Mouse (Mus musculus) intestine, embryonic 15.5 days (tissue): ENCODE results near the gene Acvr2a. TPM values are rescaled to one million over a fixed set of nuclear protein-coding genes. Genes with fewer than 3 reads are reported as not detected.

Source experiments
- ATAC-seq: fragments of 200-750 bp; cut with Nextera tagmentation; 2 replicates; pipeline ENCODE4 v1.8.0; 2017; ENCODE audit warnings: moderate TSS enrichment, moderate library complexity
- H3K27ac ChIP-seq: fragments of 300-500 bp; sonication (generic); 2 replicates; pipeline ENCODE4 v1.5.1; 2015; ENCODE audit warnings: mild to moderate bottlenecking, inconsistent platforms
- H3K27me3 ChIP-seq: fragments of 300-500 bp; sonication (generic); replicated peaks from 2 replicates; pipeline ENCODE4 v1.6.1; 2015; ENCODE audit warnings: inconsistent platforms
- H3K36me3 ChIP-seq: fragments of 300-500 bp; sonication (generic); 2 replicates; pipeline ENCODE4 v1.6.1; 2015; ENCODE audit warnings: inconsistent platforms
- H3K4me1 ChIP-seq: fragments of 300-500 bp; sonication (generic); replicated peaks from 2 replicates; pipeline ENCODE4 v1.6.1; 2015; ENCODE audit warnings: inconsistent platforms
- H3K4me2 ChIP-seq: fragments of 300-500 bp; sonication (generic); replicated peaks from 2 replicates; pipeline ENCODE4 v1.6.1; 2015; ENCODE audit warnings: mild to moderate bottlenecking, inconsistent platforms
- H3K4me3 ChIP-seq: fragments of 300-500 bp; sonication (generic); replicated peaks from 2 replicates; pipeline ENCODE4 v1.5.1; 2015; ENCODE audit warnings: inconsistent platforms
- H3K9ac ChIP-seq: fragments of 300-500 bp; sonication (generic); 2 replicates; pipeline ENCODE4 v1.6.1; 2015; ENCODE audit warnings: inconsistent platforms
- H3K9me3 ChIP-seq: fragments of 300-500 bp; sonication (generic); 2 replicates; pipeline ENCODE4 v1.6.1; 2016; ENCODE audit warnings: inconsistent platforms
- WGBS: fragments of 180-500 bp; shearing (Covaris S2); methylation state at CpG from one replicate; pipeline ENCODE4 v1.1.7; 2015; 5-methylcytosine and 5-hydroxymethylcytosine counted together
- polyA plus RNA-seq: library from polyadenylated mRNA; unstranded; fragments of >200 nt; fragmentation: Nextera tagmentation; extraction: Ambion mirVana; gene quantifications from 2 replicates; pipeline ENCODE4 v1.2.1, GENCODE M21; 2015

The Acvr2a gene
- polyA plus RNA-seq, 1 experiment from 2014 or later, result 16.6 TPM

DNA sequence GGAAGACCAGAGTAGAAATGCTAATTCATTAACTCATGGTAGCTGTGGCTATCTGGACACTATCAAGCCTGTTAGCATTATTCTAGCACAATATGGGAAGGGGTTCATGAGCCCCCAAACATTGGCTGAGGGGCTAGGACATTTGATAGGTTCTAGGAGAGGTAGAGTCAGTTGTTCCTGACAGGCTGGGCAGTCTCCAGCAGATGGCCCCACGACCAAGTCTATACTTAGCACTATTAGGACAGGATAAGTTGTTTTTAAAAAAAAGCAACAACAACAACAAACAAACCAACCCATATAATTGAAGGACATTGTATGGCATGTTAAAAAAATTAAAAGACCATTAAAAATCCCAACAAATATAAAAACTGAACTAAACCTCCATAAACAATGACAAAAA is 100.3 kb downstream of the Acvr2a start:
- H3K4me3 ChIP-seq, result no peak overlapping the region
- no peaks in the 10 kb centered on the region for H3K4me1 ChIP-seq
- H3K4me2 ChIP-seq, result no peak overlapping the region
- no peak overlapping the region for H3K9ac ChIP-seq
- H3K36me3 ChIP-seq, result 0 out of 2 replicates have a peak, but pooled peaks cover 9% of the 10 kb centered on the region
- no peak for ATAC-seq
- H3K27ac ChIP-seq, result no peak overlapping the region
- 88% methylated on average over 1 of the region's 1 CpGs for WGBS
- no peaks in the 10 kb centered on the region for H3K27me3 ChIP-seq
- no peaks in the 10 kb centered on the region for H3K9me3 ChIP-seq

DNA sequence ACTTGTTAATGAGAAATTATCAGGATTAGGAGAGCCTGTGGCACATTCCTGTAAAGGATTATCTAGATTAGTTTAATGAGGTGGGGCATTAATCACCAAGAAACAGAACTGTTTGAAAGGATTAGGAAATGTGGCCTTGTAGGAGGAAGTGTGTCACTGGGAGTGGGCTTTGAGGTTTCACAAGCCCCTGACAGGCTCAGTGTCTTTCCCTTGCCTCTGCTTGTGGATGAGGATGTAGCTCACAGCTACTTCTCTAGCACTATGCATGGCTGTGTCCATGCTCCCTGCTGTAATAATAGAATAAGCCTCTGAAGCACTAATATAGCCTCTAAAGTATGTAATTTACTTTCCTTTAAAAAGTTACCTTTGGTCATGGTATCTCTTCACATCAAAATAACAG is 101.9 kb downstream of the Acvr2a start:
- Histone ChIP-seq H3K4me3 (no peak overlapping the region), H3K9ac (no peak overlapping the region), H3K27ac (no peak overlapping the region), H3K4me1 (no peaks in the 10 kb centered on the region), H3K27me3 (no peaks in the 10 kb centered on the region), H3K9me3 (no peaks in the 10 kb centered on the region), H3K36me3 (0 out of 2 replicates have a peak, but pooled peaks cover 9% of the 10 kb centered on the region), H3K4me2 (no peak overlapping the region)
- no peak for ATAC-seq

DNA sequence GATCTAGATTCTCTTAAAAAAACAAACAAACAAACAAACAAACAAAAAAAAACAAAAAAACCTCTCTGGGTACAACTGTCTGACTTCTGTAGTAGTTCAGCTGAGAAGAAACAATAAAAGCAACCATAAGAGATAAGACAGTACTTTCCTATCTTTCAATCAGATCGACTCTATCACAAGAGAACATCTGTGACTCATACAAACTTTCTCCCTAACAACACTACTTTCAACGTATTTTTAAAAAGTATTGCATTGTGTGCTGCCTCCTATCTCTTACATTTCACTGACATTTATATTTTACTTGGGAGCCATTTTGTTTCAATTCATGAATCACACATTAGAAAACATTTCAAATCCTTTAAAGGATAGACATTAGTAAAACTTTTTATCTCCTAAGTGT is 121.1 kb downstream of the Acvr2a start:
- Histone ChIP-seq H3K4me1 (no peaks in the 10 kb centered on the region), H3K27me3 (no peaks in the 10 kb centered on the region), H3K4me3 (no peak overlapping the region), H3K4me2 (no peak overlapping the region), H3K9ac (no peak overlapping the region), H3K9me3 (no peaks in the 10 kb centered on the region), H3K36me3 (no peaks in the 10 kb centered on the region), H3K27ac (no peak overlapping the region)
- WGBS, result 84% methylated on average over 2 of the region's 2 CpGs
- no peak for ATAC-seq

DNA sequence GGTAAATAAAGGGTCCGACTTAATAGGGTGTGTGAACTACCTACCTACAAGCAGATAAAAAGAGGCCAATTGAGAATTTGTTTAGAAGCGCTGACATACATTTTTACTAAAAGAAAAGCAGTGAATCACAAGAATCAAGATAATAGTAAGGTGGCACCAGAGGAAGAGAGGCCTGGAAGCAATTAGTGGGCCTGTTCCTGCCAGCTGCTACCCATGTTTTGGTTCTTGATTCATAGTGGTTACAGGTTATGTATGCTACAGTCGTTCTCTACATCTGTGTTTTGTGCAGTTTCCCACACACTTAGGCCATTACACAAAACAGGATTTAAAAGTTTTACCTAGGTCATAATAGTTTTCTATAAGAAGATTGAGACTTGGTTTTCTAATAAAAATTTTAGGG is 133.9 kb downstream of the Acvr2a start:
- Histone ChIP-seq H3K27ac (no peak overlapping the region), H3K4me2 (peak overlapping the region; percentile 61), H3K36me3 (no peaks in the 10 kb centered on the region), H3K4me3 (0 out of 2 replicates have a peak overlapping the region, but pooled peaks have one; percentile 0), H3K4me1 (peaks cover 3% of the 10 kb centered on the region; the same call in 1 of the 2 replicates), H3K9ac (no peak overlapping the region; the same call in 1 of the 2 replicates), H3K9me3 (no peaks in the 10 kb centered on the region), H3K27me3 (no peaks in the 10 kb centered on the region)
- ATAC-seq, result no peak
- WGBS, result 63% methylated on average over 3 of the region's 3 CpGs

DNA sequence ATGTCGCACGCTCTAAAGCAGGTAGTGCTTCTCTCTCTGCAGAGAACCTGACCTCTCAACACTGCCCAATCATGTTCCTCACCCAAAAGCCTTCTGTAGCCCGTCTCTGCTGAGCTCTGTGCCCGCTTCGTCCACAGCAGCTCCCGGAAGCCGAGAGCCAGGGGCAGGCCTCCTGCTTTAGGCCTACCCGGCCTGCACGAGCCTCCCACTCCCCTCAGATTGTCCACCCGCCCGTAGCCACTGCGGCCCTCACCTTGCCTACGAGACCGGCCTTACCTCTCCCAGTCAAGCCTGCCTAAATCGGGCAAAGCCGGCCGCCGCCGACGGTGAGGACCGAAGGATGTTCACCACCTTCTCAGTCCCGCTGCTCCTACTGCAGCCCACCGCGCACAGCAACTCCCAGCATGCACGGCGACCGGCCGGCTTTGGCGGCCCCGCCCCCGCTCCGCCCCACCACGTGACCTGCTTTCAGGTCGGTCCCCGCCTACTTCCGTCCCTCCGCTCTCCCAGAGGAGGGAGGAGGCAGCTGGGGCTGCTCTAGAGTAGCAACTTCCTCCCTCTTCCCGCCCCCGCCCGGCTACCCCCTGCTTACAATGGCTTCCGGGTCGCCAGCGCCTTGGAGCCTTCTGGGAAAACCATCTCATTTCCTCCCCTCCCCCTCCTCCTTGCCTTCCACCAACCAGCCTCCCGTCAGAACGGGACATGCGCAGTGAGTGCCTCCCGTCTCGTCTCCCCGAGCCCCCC is 135.1 kb downstream of the Acvr2a start, which contains the start of gene Mbd5:
Mbd5 (plus strand) TSS at position 668 of the 744 bp plus-strand sequence.
- under 1% methylated on average over 46 of the region's 49 CpGs for WGBS
- H3K27me3 ChIP-seq, result no peaks in the 10 kb centered on the region
- peaks cover 3% of the 10 kb centered on the region; the same call in 1 of the 2 replicates for H3K4me1 ChIP-seq
- peak within 1 kb of the TSS; percentile 61 for H3K4me2 ChIP-seq
- no peaks in the 10 kb centered on the region for H3K36me3 ChIP-seq
- H3K9me3 ChIP-seq, result no peaks in the 10 kb centered on the region
- H3K9ac ChIP-seq, result peak within 1 kb of the TSS; percentile 94
- H3K4me3 ChIP-seq, result peak within 1 kb of the TSS; percentile 92
- peak within 1 kb of the TSS; percentile 96 for H3K27ac ChIP-seq
- ATAC-seq, result peak; percentile 100

DNA sequence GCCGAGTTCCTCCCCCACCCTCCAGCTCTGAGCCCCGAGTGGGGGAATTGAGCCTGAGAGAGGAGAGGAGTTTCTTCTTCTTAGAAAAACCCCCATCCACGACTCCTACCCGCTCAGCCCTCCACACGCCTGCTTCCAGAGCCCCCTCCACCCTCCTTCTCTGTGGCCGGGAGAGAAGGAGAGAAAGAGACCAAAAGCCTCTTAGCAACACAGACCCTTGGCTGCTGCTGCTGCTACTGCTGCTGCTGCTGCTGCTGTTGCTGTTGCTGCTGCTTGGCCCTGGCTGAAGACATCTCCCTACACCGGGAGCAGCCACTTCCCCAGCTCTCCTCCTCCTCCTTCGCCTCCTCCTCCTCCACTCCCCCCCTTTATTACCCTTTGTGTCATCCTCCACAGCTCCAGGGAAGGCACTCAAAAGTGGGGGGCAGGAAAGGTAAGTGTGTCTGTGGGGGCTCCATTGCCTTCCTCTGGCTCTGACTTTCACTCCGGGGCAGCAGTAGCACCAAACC is 135.9 kb downstream of the Acvr2a start:
- WGBS, result 0% methylated on average over 8 of the region's 9 CpGs

GRCm38 (mm10) chr2:48950252-48950315 is 136.2 kb downstream of the Acvr2a start, which contains the start of gene Orc4:
Orc4 (minus strand) TSS chr2:48950277.
- no peak for ATAC-seq

More for the DNA sequence above, 135.9 kb downstream of the Acvr2a start:
- ATAC-seq, result peak; percentile 68
- peaks cover 3% of the 10 kb centered on the region; the same call in 1 of the 2 replicates for H3K4me1 ChIP-seq
- no peaks in the 10 kb centered on the region for H3K36me3 ChIP-seq
- no peaks in the 10 kb centered on the region for H3K27me3 ChIP-seq
- H3K9ac ChIP-seq, result peak overlapping the region; percentile 69
- H3K4me2 ChIP-seq, result peak overlapping the region; percentile 59
- H3K4me3 ChIP-seq, result peak overlapping the region; percentile 92
- H3K9me3 ChIP-seq, result no peaks in the 10 kb centered on the region
- H3K27ac ChIP-seq, result peak overlapping the region; percentile 96

GRCm38 (mm10) chr2:48950316-48950880 is 136.5 kb downstream of the Acvr2a start:
- H3K9me3 ChIP-seq, result no peaks in the 10 kb centered on the region
- ATAC-seq, result no peak
- WGBS, result 5% methylated on average over 5 of the region's 6 CpGs
- peak overlapping the region; percentile 69 for H3K9ac ChIP-seq
- peak overlapping the region; percentile 96 for H3K27ac ChIP-seq
- peak overlapping the region; percentile 92 for H3K4me3 ChIP-seq
- H3K36me3 ChIP-seq, result no peaks in the 10 kb centered on the region
- no peaks in the 10 kb centered on the region for H3K27me3 ChIP-seq
- peaks cover 3% of the 10 kb centered on the region; the same call in 1 of the 2 replicates for H3K4me1 ChIP-seq
- H3K4me2 ChIP-seq, result peak overlapping the region; percentile 59

More at GRCm38 (mm10) chr2:48950252-48950315, 136.2 kb downstream of the Acvr2a start, which contains the start of gene Orc4:
- H3K4me3 ChIP-seq, result peak within 1 kb of the TSS; percentile 92
- no peaks in the 10 kb centered on the region for H3K36me3 ChIP-seq
- peaks cover 3% of the 10 kb centered on the region; the same call in 1 of the 2 replicates for H3K4me1 ChIP-seq
- WGBS, result 0% methylated on average over 2 of the region's 2 CpGs
- H3K9me3 ChIP-seq, result no peaks in the 10 kb centered on the region
- H3K9ac ChIP-seq, result peak within 1 kb of the TSS; percentile 69
- peak within 1 kb of the TSS; percentile 96 for H3K27ac ChIP-seq
- no peaks in the 10 kb centered on the region for H3K27me3 ChIP-seq
- peak within 1 kb of the TSS; percentile 59 for H3K4me2 ChIP-seq

Other genes with a start within 250 kb of the Acvr2a start
- 18.5 and 19.3 TPM in 2 replicates for gene Mbd5, start 135.4 kb downstream of the Acvr2a start, polyA plus RNA-seq
- 85.8 and 99.5 TPM in 2 replicates for gene Orc4, start 136.2 kb downstream of the Acvr2a start, polyA plus RNA-seq